In the genomic region with DNA sequence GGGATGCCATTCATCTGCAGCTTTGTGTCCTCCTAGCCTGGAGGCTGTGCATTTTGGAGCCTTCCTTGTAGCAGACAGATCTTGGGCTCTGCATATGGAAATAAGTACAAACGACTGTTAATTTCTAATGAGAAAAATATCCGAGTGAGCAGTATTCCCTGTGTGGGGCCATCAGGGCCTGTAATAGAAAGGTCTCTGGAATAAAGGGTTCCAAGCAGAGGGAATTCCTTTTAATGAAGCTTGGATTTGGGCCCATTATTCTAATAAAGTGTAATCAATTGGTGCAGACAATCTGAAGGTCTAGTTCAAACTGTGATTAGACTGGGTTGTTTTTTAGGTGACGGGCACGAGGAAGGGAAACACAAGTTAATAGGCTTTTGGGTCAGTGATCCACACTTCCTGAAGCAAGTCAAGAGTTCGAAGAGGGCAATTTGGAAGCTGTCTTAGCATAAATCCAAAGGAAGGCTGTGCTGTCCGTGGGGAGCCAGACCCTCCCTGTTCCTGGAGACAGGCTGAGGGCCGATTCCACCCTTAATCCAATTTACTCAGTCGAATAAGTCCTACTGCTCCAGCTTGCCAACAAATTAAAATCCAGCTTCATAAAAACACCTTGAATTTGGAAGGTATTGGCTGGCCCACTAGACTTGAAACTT, we compare ENCODE assay signal across 24 mouse cellular contexts. TPM values are rescaled to one million over a fixed set of nuclear protein-coding genes. Genes with fewer than 3 reads are reported as not detected.
DNase-seq lines count a peak whose midpoint lies in the region; ATAC-seq and TF ChIP-seq lines count a peak whose summit lies in the region.
"Had no signal": no experiment of that assay in that cellular context is flagged by ENCODE, and none has a peak within 500 bp of the region (broad histone marks: within the 10 kb centered on the region; RNA-seq: fewer than 3 reads in every experiment).

No protein-coding gene starts in this region.

- no peak overlapping the region for H3K9ac ChIP-seq in hindbrain, embryonic 11.5 days (ENCODE audit: low read depth, low read length)
- no peak overlapping the region for H3K9ac ChIP-seq in hindbrain, postnatal 0 days (replicated peaks; ENCODE audit: low read length)
- H3K9ac ChIP-seq in midbrain, embryonic 13.5 days (replicated peaks), result no peak overlapping the region
- H3K9ac ChIP-seq in forebrain, embryonic 14.5 days (ENCODE audit: low read length), result no peak overlapping the region
- H3K9ac ChIP-seq in forebrain, postnatal 0 days, result no peak overlapping the region
- H3K9ac ChIP-seq: embryonic facial prominence, embryonic 12.5 days; heart, embryonic 12.5 days; intestine, embryonic 15.5 days had no signal

- no peak overlapping the region for H3K27ac ChIP-seq in hindbrain, embryonic 11.5 days (ENCODE audit: low read depth, low read length)
- H3K27ac ChIP-seq in hindbrain, postnatal 0 days, result no peak overlapping the region
- H3K27ac ChIP-seq in midbrain, embryonic 13.5 days, result no peak overlapping the region
- no peak overlapping the region for H3K27ac ChIP-seq in midbrain, embryonic 10.5 days (replicated peaks)
- no peak overlapping the region for H3K27ac ChIP-seq in forebrain, embryonic 14.5 days (ENCODE audit: low read depth, low read length)
- no peak overlapping the region for H3K27ac ChIP-seq in forebrain, postnatal 0 days (ENCODE audit: low read depth, low read length)
- H3K27ac ChIP-seq: embryonic facial prominence, embryonic 12.5 days; heart, adult 2 months; hindbrain, embryonic 10.5 days; intestine, embryonic 15.5 days had no signal

- intact Hi-C loops in left cerebral cortex, postnatal 36 days (cut with DNase I), result no loop called here

- WGBS in hindbrain, embryonic 11.5 days, result 54% methylated on average over 8 of the region's 8 CpGs
- WGBS in hindbrain, postnatal 0 days, result 25% methylated on average over 8 of the region's 8 CpGs
- 11% methylated on average over 8 of the region's 8 CpGs for WGBS in midbrain, embryonic 13.5 days
- WGBS in midbrain, embryonic 10.5 days, result 28% methylated on average over 8 of the region's 8 CpGs
- 4% methylated on average over 8 of the region's 8 CpGs for WGBS in forebrain, embryonic 14.5 days
- 12% methylated on average over 8 of the region's 8 CpGs for WGBS in forebrain, postnatal 0 days

- no peak overlapping the region for H3K4me2 ChIP-seq in hindbrain, embryonic 11.5 days (replicated peaks; ENCODE audit: low read depth, low read length)
- H3K4me2 ChIP-seq in hindbrain, postnatal 0 days (ENCODE audit: low read depth, low read length), result no peak overlapping the region
- H3K4me2 ChIP-seq in midbrain, embryonic 13.5 days (replicated peaks), result no peak overlapping the region
- no peak overlapping the region for H3K4me2 ChIP-seq in forebrain, embryonic 14.5 days (ENCODE audit: low read length)
- 0 out of 2 replicates have a peak overlapping the region, but pooled peaks have one; percentile 45 for H3K4me2 ChIP-seq in forebrain, postnatal 0 days (ENCODE audit: low read depth)
- H3K4me2 ChIP-seq: heart, embryonic 12.5 days; intestine, embryonic 15.5 days had no signal

- H3K4me3 ChIP-seq in hindbrain, embryonic 11.5 days (ENCODE audit: low read depth, low read length), result no peak overlapping the region
- no peak overlapping the region for H3K4me3 ChIP-seq in hindbrain, postnatal 0 days (ENCODE audit: low read length)
- H3K4me3 ChIP-seq in midbrain, embryonic 13.5 days (replicated peaks), result no peak overlapping the region
- no peak overlapping the region for H3K4me3 ChIP-seq in midbrain, embryonic 10.5 days
- H3K4me3 ChIP-seq in forebrain, embryonic 14.5 days (ENCODE audit: low read depth, low read length), result no peak overlapping the region
- H3K4me3 ChIP-seq in forebrain, postnatal 0 days (ENCODE audit: low read depth, low read length), result no peak overlapping the region
- H3K4me3 ChIP-seq: embryonic facial prominence, embryonic 12.5 days; heart, adult 2 months; heart, embryonic 12.5 days; hindbrain, embryonic 10.5 days; intestine, embryonic 15.5 days had no signal

- H3K4me1 ChIP-seq in hindbrain, embryonic 11.5 days (replicated peaks; ENCODE audit: control insufficient read depth, insufficient read depth, low read length), result no peaks in the 10 kb centered on the region
- H3K4me1 ChIP-seq in hindbrain, postnatal 0 days (ENCODE audit: insufficient read depth, low read length), result 0 out of 2 replicates have a peak, but pooled peaks cover 3% of the 10 kb centered on the region
- H3K4me1 ChIP-seq in midbrain, embryonic 13.5 days (replicated peaks), result peaks cover 24% of the 10 kb centered on the region
- H3K4me1 ChIP-seq in midbrain, embryonic 10.5 days, result peaks cover 28% of the 10 kb centered on the region
- H3K4me1 ChIP-seq in forebrain, embryonic 14.5 days (ENCODE audit: control insufficient read depth, insufficient read depth, low read length), result peaks cover 11% of the 10 kb centered on the region
- H3K4me1 ChIP-seq in forebrain, postnatal 0 days (ENCODE audit: insufficient read depth), result no peaks in the 10 kb centered on the region
- H3K4me1 ChIP-seq: embryonic facial prominence, embryonic 12.5 days; heart, embryonic 12.5 days; intestine, embryonic 15.5 days had no signal

- no peak for DNase-seq in hindbrain, embryonic 11.5 days (ENCODE audit: low spot score)
- DNase-seq in hindbrain, postnatal 0 days (ENCODE audit: low spot score), result no peak
- no peak for DNase-seq in midbrain, embryonic 10.5 days (ENCODE audit: low spot score)
- peak; percentile 83 for DNase-seq in forebrain, embryonic 14.5 days (ENCODE audit: low spot score)
- no peak for DNase-seq in forebrain, postnatal 0 days
- DNase-seq in left cerebral cortex, postnatal 36 days (ENCODE audit: low spot score in 2 of 2), result no peak
- DNase-seq: adrenal gland, adult 8-10 months; adrenal gland, postnatal 36 days; B cell, adult 2 months; cerebellum, adult 11 months; cerebellum, adult 8-10 months; cerebellum, postnatal 14 days; gastrocnemius, postnatal 10 days; heart, adult 2 months; kidney, adult 18-20 months had no signal

- no peaks in the 10 kb centered on the region for H3K36me3 ChIP-seq in hindbrain, embryonic 11.5 days (ENCODE audit: control insufficient read depth, insufficient read depth, low read length)
- H3K36me3 ChIP-seq in hindbrain, postnatal 0 days (ENCODE audit: insufficient read depth, low read length), result no peaks in the 10 kb centered on the region
- no peaks in the 10 kb centered on the region for H3K36me3 ChIP-seq in midbrain, embryonic 13.5 days
- no peaks in the 10 kb centered on the region for H3K36me3 ChIP-seq in midbrain, embryonic 10.5 days
- H3K36me3 ChIP-seq in forebrain, embryonic 14.5 days (ENCODE audit: control insufficient read depth, insufficient read depth, low read length), result no peaks in the 10 kb centered on the region
- H3K36me3 ChIP-seq in forebrain, postnatal 0 days (ENCODE audit: insufficient read depth), result no peaks in the 10 kb centered on the region
- H3K36me3 ChIP-seq: embryonic facial prominence, embryonic 12.5 days; G1E; heart, embryonic 12.5 days; hindbrain, embryonic 10.5 days; intestine, embryonic 15.5 days had no signal

- 0 out of 2 replicates have a peak, but pooled peaks have one; percentile 10 for ATAC-seq in hindbrain, embryonic 11.5 days (ENCODE audit: low FRiP score)
- ATAC-seq in hindbrain, postnatal 0 days, result no peak
- 0 out of 2 replicates have a peak, but pooled peaks have one; percentile 22 for ATAC-seq in midbrain, embryonic 13.5 days
- ATAC-seq in forebrain, embryonic 14.5 days, result peak; percentile 79
- no peak for ATAC-seq in forebrain, postnatal 0 days
- ATAC-seq: CD4-positive, CD25-positive, alpha-beta regulatory T cell, adult 4 months; intestine, embryonic 15.5 days had no signal

- no peaks in the 10 kb centered on the region for H3K9me3 ChIP-seq in hindbrain, embryonic 11.5 days (ENCODE audit: control insufficient read depth, low read length)
- H3K9me3 ChIP-seq in hindbrain, postnatal 0 days (ENCODE audit: low read length), result no peaks in the 10 kb centered on the region
- peaks cover 5% of the 10 kb centered on the region; the same call in 1 of the 2 replicates for H3K9me3 ChIP-seq in midbrain, embryonic 13.5 days
- peaks cover 4% of the 10 kb centered on the region; the same call in 1 of the 2 replicates for H3K9me3 ChIP-seq in midbrain, embryonic 10.5 days (replicated peaks)
- H3K9me3 ChIP-seq in forebrain, embryonic 14.5 days (replicated peaks; ENCODE audit: control insufficient read depth, low read length), result no peaks in the 10 kb centered on the region
- no peaks in the 10 kb centered on the region for H3K9me3 ChIP-seq in forebrain, postnatal 0 days (ENCODE audit: low read length)
- H3K9me3 ChIP-seq: embryonic facial prominence, embryonic 12.5 days; hindbrain, embryonic 10.5 days; intestine, embryonic 15.5 days had no signal

- TF ChIP-seq CTCF in hindbrain, postnatal 0 days (IDR thresholded peaks at IDR 0.05; ENCODE audit: low read depth), result no peak
- TF ChIP-seq CTCF in forebrain, postnatal 0 days (IDR thresholded peaks at IDR 0.05; ENCODE audit: low read depth), result no peak

- no peaks in the 10 kb centered on the region for H3K27me3 ChIP-seq in hindbrain, embryonic 11.5 days (ENCODE audit: control insufficient read depth, insufficient read depth, low read length)
- no peaks in the 10 kb centered on the region for H3K27me3 ChIP-seq in hindbrain, postnatal 0 days (ENCODE audit: insufficient read depth, low read length)
- peaks cover 11% of the 10 kb centered on the region; the same call in 1 of the 2 replicates for H3K27me3 ChIP-seq in midbrain, embryonic 13.5 days
- peaks cover 25% of the 10 kb centered on the region for H3K27me3 ChIP-seq in midbrain, embryonic 10.5 days (ENCODE audit: low read depth, poor library complexity, severe bottlenecking)
- H3K27me3 ChIP-seq in forebrain, embryonic 14.5 days (replicated peaks; ENCODE audit: control insufficient read depth, insufficient read depth, low read length), result peaks cover 8% of the 10 kb centered on the region; the same call in 1 of the 2 replicates
- H3K27me3 ChIP-seq in forebrain, postnatal 0 days (ENCODE audit: insufficient read depth, low read length), result no peaks in the 10 kb centered on the region
- H3K27me3 ChIP-seq: embryonic facial prominence, embryonic 12.5 days; heart, embryonic 12.5 days; intestine, embryonic 15.5 days had no signal

RNA-seq across cellular contexts. Expression of gene Gm12689, which starts 57.5 kb away (rescaled TPM):
- 0.17 and 0.18 TPM in 2 replicates for polyA plus RNA-seq in hindbrain, embryonic 11.5 days (2014; fragmentation: Nextera tagmentation; extraction: Ambion mirVana)
- 0.21 TPM in 1 of 2 replicates, not detected in the other for total RNA-seq in hindbrain, postnatal 0 days (2014; rRNA removed)
- 0.21 TPM in 1 of 2 replicates, not detected in the other for polyA plus RNA-seq in hindbrain, postnatal 0 days (2015; fragmentation: Nextera tagmentation; extraction: Ambion mirVana)
- 0.19 and 0.46 TPM in 2 replicates for polyA plus RNA-seq in midbrain, embryonic 13.5 days (2015; fragmentation: Nextera tagmentation; extraction: Ambion mirVana)
- not detected in 2 replicates for polyA plus RNA-seq in midbrain, embryonic 10.5 days (2016; fragmentation: Nextera tagmentation; extraction: Ambion mirVana)
- polyA plus RNA-seq in forebrain, embryonic 14.5 days (2014; fragmentation: Nextera tagmentation; extraction: Ambion mirVana), result 0.25 and 0.37 TPM in 2 replicates
- not detected in 2 replicates for total RNA-seq in forebrain, postnatal 0 days (2014; rRNA removed)
- polyA plus RNA-seq in forebrain, postnatal 0 days (2015; fragmentation: Nextera tagmentation; extraction: Ambion mirVana), result 0.10 and 0.18 TPM in 2 replicates
- under 1 TPM; 0.32 to 0.68 TPM for total RNA-seq in left cerebral cortex, postnatal 36 days (2021)
- total RNA-seq: G1E; heart, postnatal 25 days had no signal
- polyA plus RNA-seq: G1E; heart, embryonic 12.5 days; heart, embryonic 16.5 days had no signal

Comparison
In these comparisons a context has a peak if more than half of its experiments do, and no peak if none do; other contexts are left out.
1. ATAC-seq: peak in hindbrain, embryonic 11.5 days (single experiment), midbrain, embryonic 13.5 days (single experiment) and forebrain, embryonic 14.5 days (single experiment); none in hindbrain, postnatal 0 days (single experiment) and forebrain, postnatal 0 days (single experiment).